Mouse (Mus musculus) liver, postnatal 0 days (tissue): Measurements from ENCODE around the gene Myh8.

ENCODE experiments used
- CTCF ChIP-seq: sonication (generic); IDR thresholded peaks from 2 replicates; pipeline ENCODE4 v1.5.1; 2016; ENCODE audit warnings: antibody characterized with exemption, low read depth
- EP300 ChIP-seq: IDR thresholded peaks from 2 replicates; pipeline ENCODE4 v1.6.1; 2016; ENCODE audit warnings: antibody characterized with exemption, low read depth, mild to moderate bottlenecking

GRCm38 (mm10) chr11:67326536-67326935, 49.6 kb downstream of the Myh8 start:
- no peak for TF ChIP-seq CTCF
- no peak for TF ChIP-seq EP300
